Mouse (Mus musculus): ENCODE measurements at regions not wholly inside any gene's neighbourhood (a gene's known extent, or its start where the extent isn't known, plus 50 kb on each side); places are given as distances from the start of the nearest gene placed in this dataset.

- no peak for TF ChIP-seq CTCF (IDR thresholded peaks at IDR 0.05; ENCODE audit: insufficient read depth, low read depth, low read length)
- no peak for TF ChIP-seq POLR2A (IDR thresholded peaks at IDR 0.05; ENCODE audit: insufficient read depth, low read depth, low read length)
Observed at GRCm38 (mm10) chr11:112253061-112253460, 529.0 kb upstream of the Sox9 start.
